Mouse (Mus musculus) heart, adult 18-20 months (tissue): ENCODE measurements around the gene Rspo4. TPM values are rescaled to one million over a fixed set of nuclear protein-coding genes. Genes with fewer than 3 reads are reported as not detected.

ENCODE experiments used
- DNase-seq, 2 experiments: peaks; one replicate each; pipeline ENCODE4 v3.0.0; 2021 to 2022; ENCODE audit warnings: mixed read lengths in 1 of 2
- total RNA-seq, 2 experiments: library from RNA; stranded (reverse); gene quantifications; 2 replicates each; pipeline ENCODE4 v1.2.3; 2021

Gene Rspo4
- total RNA-seq, 2 experiments from 2014 or later, result not detected

GRCm38 (mm10) chr2:151910919-151911500 lies 68.3 kb downstream of the Rspo4 start, which contains the start of gene Angpt4:
Gene Angpt4, plus strand, starts transcription at chr2:151911210.
- DNase-seq, result peak; percentile 12 to 34

- DNase-seq, result no peak
Observed at GRCm38 (mm10) chr2:151911751-151912150, 69.0 kb downstream of the Rspo4 start.

- no peak for DNase-seq
Observed at GRCm38 (mm10) chr2:151914120-151914519, 71.4 kb downstream of the Rspo4 start.

GRCm38 (mm10) chr2:151915111-151915510 lies 72.4 kb downstream of the Rspo4 start:
- DNase-seq, result no peak

- DNase-seq, result peak; percentile 38 to 58
Observed at GRCm38 (mm10) chr2:151916061-151916831, 73.5 kb downstream of the Rspo4 start.

GRCm38 (mm10) chr2:151919140-151919539 lies 76.4 kb downstream of the Rspo4 start:
- peak; percentile 40 to 60 for DNase-seq

- DNase-seq, result no peak
Observed at GRCm38 (mm10) chr2:151921068-151921467, 78.3 kb downstream of the Rspo4 start.

- peak; percentile 65 to 82 for DNase-seq
Observed at GRCm38 (mm10) chr2:151921596-151921995, 78.9 kb downstream of the Rspo4 start.

Other genes starting within 250 kb of the Rspo4 start
- gene Snph, start 210.3 kb upstream of the Rspo4 start, total RNA-seq, result 1 to 10 TPM; 4.7 to 4.9 TPM
- gene Rad21l, start 174.4 kb upstream of the Rspo4 start, total RNA-seq, result not detected
- 1 to 10 TPM; 6.5 to 7.2 TPM for gene Tmem74b, start 140.9 kb upstream of the Rspo4 start, total RNA-seq
- 10 to 100 TPM; 21.1 to 26.3 TPM for gene Psmf1, start 98.7 kb upstream of the Rspo4 start, total RNA-seq
- under 1 TPM; 0.28 to 0.35 TPM for gene Angpt4, start 68.3 kb downstream of the Rspo4 start, total RNA-seq
- 1 to 10 TPM; 3.4 to 3.7 TPM for gene Fam110a, start 137.3 kb downstream of the Rspo4 start, total RNA-seq
- 1 to 10 TPM; 1.6 to 2.9 TPM for gene Slc52a3, start 153.6 kb downstream of the Rspo4 start, total RNA-seq
- not detected for gene Scrt2, start 238.6 kb downstream of the Rspo4 start, total RNA-seq